Mouse (Mus musculus): ENCODE data around the gene Mrps27.

Mrps27 gene

DNA sequence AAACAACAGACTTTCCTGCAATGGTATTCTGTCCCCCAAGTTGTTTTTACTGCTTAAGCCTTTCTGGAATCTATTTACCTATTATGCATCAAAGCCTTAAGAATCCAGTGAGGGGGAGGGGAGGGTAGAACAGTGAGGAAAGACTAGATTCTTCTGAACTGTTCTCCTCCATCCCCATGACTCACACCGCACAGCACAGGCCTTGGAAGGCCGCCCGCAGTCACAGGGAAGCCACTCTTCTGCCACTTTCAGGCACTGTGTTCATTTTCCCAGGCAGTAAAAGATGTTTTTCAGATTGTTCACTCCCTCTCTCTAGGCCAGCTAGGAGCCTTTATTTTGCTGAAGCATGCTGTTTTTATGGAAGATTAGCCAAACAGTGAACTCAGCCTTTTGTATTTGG lies 46.8 kb downstream of the Mrps27 start:
- peak; percentile 77 for DNase-seq

DNA sequence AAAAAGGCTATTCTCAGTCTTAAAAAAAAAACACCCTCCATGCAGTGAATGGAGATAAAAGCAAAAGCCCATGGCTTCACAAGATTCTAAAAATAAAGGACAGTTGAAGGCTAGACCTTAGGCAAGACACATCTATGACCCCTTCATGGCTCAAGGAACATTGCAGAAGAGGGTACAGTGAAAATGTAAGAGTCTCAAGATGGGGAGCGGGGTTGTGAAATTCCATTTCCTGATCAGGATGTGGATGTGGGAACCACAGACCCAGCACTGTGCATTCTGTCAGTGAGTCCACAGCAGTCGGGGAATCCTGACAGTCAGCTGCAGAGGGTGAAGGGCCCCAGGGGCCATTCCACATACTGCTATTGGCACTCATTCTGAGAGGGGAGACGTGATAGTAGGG lies 48.5 kb downstream of the Mrps27 start:
- no peak for DNase-seq

DNA sequence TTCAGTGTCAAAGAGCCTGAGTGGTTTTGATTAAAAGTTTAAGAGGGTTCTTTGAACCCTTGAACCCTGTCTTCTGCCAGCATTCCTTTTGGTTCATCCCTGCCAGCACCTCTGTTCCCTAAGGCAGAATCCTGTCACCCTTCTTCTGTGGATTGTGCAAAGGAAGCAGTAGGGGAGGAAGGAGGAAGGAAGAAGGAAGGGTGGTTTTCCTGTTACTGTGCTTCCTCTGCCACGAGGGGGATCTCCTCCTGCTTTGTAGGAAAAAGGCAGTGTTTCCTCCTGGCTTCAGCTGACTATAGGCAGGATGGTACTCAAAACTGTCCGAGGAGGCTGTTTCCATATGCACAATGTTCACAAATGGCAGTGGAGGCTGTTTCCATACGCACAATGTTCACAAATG lies 50.1 kb downstream of the Mrps27 start:
- no peak for DNase-seq

DNA sequence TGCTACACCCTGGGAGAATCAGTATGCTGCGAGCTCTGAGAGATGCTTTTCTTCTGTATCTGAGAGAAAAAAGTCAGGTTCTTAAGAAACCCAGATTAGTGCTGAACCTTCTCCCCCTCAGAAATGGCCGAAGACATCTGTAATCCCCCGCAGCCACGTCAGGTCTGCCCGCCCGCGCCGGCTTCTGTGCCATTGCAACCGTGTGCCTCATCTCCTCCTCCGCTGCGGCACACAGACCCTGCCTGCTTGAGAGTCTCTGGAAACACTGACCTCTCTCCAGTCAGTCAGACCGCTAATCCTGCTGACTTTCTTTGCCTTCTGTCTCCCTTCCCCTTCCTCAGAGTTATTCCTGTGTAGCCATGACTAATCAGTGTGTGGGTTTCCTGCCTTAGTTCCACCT lies 50.9 kb downstream of the Mrps27 start:
- no peak for DNase-seq

DNA sequence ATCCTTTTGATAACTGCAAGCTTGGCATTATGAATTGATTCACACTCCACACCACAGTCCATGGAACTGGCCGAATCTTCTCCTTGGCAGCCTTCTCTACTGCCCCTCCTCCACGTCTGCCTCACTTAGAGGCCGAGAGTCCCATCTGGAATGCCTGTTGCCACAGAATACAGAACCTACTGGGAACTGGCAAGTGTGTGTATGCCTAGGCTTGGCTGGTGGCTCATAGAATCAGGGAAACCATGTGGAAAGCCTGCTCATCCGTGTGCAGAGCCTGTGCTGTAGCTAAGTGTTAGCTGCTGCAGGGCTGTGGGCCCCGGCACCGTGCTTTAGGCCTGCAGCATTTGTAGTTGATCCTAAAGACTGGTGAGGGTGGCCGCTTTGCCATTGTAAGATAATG lies 52.6 kb downstream of the Mrps27 start:
- peak; percentile 92 for DNase-seq

DNA sequence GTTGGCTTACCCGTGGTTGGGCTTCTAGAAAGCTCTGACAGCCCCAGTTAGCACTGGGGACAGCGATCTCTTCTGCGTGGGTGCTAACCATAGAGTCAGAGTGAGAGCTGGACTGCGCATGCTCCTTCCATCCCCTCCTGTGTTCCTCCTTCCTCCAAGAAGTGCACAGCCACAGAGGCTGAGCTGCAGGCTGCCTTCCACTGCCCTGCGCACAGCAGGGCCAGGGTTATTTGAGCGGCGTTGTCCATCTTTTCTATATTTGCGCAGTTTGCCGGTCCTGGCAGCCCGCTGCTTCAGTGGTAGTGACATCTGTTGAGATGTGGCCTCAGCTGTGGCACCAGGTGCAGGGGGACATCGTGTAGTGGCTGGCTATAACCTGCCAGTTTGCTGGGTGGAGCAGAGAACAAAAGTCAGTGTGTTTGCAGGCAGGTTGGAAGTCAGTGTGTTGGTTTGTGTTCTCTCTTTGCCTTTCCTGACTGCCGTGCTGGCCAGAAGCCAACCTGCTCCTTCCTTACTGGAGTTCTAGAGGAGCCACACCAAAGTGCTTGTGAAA lies 53.6 kb downstream of the Mrps27 start:
- DNase-seq = peak; percentile 62

DNA sequence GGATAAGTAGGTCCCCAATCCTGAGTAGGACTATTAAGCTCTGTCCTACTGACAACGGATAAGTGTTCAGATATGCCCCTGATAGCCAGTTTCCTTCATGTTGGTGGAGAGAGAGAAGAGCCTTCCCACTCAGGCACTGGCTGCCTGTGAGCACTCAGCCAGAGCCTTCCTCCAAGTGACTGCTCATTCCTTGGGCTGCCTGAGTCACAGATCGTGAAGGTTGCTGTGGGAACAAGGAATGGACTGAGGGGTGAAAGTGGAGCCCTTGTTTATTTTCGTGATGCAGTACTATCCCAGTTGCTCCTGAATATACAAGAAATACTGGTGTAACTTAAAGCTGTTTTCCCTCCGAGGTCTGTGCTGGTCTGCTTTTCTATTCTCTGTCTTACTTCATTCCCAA lies 54.8 kb downstream of the Mrps27 start:
- DNase-seq = no peak

DNA sequence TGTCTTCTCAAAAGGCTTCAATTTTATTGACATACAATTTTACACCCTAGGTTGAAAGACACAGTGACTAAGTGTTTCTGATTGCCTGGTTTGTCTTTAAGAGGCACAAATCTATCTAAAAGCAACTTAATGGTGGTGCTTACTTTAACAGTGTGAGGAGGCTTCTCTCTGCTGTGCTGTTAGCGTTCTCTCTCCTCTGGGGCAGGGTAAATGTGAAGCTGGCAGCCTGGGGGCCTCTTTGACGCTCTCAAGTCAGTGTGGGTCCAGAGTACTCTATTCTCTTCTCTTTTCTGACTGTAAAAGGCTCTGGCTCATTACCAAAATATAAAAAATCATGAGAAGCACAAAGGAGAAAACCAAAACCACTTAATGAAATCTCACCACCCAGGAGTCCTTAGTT lies 64.6 kb downstream of the Mrps27 start:
- no peak for DNase-seq

DNA sequence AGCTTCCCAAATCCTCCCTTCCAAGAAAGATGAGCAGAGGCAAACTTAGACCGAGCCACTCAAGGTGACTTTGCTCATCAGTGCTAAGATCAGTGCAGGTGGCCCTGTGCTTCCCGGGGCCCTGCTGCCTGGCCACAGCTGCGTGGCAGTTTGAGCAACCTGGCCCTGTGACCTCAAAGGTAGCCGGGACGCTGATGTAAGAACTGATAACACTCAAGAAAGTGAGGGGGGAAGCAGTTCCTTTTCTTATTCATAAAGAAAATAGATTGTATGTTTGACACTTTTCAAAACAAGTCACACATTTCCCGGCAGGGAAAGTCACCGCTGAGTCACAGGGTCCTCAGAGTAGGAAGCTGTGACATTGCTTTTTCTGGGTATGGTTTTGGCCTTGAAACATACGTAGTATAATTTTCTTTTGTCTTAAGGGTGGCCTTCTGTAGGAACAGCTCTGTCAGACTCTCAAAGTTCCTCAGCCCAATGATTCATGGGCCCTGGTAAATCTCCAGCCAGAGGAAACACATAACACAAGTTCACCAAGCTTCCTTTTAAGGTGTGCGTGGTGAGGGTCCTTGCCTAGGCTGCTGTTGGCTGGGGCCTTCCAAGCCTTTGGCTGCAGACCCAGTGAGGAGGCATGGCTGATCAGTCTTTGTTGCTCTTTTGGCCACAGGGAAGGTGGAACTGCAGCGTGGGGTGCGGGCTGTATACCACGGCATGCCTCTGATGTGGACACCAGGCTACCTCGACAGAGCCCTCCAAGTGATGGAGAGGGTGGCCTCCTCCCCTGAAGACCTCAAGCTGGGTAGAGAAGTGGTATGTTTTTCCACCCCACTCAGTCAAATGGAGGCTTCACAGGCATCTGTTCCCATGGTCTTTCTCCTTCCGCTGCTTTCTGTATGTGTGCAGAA lies 66.3 kb downstream of the Mrps27 start:
- no peak for DNase-seq

DNA sequence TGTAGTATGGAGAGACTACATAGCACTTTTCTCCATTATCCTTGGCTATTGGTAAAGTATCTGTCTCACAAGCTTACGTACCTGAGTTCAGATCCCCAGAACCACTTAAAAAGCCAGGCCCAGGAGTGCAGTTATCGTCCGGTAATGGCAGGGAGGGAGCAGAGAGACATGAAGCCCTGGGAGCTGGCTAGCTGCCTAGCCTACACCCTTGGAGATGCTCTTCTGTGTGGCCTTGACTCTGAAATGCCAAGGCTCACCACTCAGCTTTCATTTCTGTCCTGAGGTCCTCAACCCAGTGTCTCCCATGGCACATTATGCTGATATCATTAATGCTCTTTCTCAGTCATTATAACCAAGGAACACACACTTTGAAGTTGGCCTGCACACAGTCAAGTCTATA lies 67.2 kb downstream of the Mrps27 start:
- peak; percentile 55 for DNase-seq

DNA sequence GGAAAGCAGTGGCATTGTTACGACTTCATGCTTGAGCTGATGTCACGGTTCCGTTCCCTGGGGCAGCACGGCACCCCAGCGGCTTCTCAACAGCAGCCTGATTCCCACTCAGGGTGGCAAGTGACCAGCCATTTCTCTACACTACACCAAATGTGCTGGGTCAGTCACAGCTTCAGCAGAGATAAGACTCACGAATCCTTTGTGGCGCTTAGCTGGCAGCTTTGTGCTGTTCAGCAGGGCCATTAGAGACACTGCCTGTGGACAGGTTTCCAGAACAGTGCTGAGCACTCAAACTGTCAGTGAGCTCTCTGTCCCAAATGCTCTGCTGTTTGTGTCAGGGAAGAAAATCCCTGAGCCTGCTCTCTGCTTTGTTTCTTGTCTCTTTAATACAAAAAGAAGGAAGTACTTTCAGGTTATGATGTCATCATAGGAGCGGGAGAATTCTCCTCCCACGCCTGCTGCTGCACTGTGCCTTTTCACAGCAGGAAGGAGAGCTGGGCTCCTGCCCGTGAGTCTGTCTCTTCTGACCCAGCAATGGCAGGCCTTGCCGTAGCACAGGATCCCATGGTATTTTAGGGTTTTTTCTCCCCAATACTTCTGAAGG lies 68.0 kb downstream of the Mrps27 start:
- peak; percentile 81 for DNase-seq

DNA sequence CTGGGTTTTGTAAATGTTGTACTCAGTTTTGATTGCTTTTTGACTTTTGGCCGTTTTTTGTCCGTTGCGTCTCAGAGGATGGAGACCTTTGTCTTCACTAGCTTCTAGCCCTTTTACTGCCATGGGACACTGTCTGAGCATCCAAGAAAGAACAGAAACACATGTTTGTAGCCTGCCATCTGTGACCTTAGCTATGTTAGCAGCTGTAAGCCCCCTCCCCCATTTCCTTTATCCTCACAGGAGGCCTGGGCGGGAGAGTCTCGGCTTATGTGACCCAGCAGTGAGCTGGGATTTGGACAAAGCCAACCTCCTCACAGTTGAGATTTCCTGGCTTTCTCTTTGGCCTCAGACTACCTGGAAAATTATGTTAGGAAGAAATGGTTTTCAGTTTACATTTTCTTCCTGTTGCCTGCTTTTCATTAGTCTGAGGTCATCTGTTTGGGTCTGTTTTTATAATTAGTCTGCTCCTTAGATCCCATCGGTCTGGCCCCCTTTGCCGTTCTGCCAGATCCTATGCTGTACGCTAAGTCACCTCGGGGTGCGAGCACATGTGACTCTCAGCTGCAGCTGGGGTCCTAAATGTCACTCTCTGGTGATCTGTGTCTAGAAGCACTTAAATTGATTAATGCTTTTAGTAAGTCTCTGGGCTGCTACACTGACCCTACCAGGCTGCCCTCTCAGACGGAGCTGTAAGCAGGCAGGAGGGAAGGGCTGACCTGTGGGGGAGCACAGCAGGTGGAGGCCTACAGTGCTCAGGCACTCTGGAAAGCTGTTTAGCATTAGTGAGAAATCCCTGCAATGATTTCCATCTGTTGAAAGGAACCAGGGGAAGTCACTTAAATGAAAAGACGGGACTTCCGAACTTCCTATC lies 69.1 kb downstream of the Mrps27 start:
- DNase-seq = no peak

DNA sequence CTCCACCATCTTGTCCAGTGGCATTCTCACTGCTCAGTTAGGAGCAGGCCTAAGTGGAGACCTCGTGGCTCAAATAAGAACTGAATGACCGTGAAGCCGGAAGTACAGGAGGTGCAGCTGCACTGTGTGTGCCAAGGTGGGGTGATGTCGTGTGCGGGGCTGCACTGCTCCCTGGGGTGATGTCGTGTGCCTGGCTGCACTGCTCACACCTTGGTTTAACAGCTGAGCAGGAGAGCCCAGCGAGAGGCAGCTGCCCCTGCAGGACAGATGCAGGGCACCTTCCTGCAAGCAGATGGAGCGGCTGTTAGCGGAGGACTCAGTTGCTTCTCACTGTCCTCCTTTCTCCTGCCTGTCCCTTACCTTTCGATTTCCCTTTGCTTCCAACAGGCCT lies 69.8 kb downstream of the Mrps27 start:
- DNase-seq = no peak

DNA sequence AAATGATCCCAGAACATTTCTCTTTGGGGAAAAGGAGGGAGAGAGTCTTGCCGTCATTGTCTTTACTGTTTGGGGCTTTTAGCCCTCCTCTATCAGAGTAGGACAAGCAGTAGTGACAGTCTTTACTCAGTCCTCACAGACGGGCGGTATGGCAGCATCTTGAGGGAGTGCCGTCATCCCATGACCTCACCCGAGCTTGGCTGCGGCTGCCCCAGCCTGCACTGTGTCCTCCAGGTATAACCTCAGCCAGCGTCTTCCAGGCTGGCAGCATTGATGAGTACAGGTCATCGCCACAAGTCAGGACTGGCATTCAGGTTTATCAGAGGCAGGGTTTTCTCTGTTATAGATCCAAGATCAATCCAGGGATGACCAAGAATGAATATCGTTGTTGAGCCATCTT lies 72.0 kb downstream of the Mrps27 start:
- DNase-seq = no peak

DNA sequence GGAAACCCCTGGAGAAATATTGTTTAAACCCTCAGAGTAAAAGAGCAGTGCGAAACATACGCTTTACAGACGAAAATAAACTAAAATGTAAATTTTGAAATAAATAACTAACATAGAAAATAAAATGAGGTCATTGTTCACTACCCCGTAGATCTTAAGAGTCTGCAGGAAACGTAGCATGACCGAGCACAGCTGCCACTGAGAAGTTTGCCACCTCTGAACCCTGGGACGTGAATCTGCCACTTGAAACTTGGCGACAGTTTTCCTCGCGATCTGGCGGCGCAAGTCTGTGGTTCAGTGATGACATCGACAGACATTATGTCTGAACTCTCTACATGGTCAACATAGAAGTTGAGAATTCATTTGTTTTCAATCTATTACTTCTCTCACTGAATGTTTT lies 79.0 kb downstream of the Mrps27 start:
- DNase-seq = no peak

DNA sequence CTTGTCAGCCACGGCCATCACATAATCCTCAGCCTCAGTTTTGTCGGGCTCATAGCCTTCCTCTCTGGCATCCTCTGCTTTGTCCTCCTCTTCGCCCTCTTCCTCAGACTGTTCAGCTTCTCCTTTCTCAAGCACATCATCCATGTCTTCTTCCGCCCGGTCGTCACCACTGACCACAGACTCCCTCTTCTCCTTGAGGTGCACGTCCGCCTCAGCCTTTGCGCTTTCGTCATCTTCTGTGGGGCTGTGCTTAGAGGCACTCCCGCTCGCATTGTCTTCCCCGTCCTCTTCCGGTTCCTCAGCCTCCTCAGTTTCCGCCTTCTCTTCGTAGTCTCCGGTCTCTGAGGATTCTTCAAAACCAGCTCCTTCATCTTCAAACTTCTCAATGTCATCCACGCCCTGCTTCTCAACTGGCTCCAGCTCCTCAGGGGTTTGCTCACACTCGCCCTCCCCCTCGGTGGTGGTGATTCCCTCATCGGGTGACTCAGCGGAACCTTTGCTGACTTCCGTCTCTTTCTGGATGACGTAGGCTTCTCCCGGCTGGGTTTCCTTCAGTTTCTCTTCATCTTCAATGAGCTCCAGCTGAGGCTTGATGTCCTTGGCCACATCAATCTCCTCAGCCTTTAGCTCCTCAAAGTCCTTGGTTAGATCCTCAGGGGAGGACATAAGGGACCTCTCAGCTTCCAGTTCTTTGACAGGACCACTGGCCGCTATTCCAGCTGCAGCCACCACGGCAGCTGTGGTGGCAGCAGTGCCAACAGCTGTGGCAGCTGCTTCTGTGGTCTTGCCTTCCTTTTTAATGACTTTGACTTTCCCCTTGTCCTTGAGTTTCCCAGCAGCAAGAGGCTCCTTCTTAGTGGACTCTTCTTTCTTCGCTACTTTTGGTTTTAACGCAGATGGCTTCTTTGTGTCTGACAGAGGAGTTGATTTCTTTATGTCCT lies 88.8 kb downstream of the Mrps27 start:
- DNase-seq = no peak

DNA sequence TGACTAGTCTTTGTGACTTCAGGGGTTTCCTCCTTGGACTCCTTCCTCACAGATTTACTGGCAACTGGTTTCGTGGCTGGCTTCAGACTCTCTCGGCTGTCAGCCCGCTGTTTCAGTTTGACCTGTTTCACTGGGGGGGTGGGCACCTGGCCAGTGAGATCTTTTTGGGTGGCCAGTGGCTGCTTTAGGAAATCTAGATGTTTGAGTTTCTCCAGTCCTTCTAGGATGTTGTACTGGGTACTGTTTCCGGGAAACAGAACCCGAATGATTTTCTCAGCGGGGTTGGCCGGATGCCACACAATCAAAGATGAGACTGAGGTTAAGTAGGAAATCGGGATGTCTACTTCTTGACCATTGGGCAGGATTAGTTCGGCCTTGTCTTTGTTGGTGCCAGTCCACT lies 89.9 kb downstream of the Mrps27 start:
- peak; percentile 55 for DNase-seq

DNA sequence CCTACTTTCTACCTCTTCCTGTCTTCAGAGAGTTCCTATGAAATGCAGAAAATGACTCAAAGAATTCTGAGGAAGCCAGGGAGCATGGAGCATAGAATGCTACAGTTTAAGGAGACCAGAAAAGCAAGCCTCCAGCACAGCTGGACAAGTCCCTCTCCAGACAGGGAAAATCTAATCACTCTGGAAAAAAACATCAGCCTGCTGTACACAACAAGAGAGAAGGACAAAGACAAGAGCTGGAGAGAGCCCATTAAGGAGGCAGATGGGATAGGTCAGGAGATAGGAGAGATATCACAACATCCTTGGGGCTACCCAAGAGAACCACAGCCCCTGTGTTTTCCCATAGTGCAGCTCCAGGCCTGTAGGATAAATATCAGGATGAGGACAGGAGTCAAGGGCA lies 92.5 kb downstream of the Mrps27 start:
- no peak for DNase-seq

DNA sequence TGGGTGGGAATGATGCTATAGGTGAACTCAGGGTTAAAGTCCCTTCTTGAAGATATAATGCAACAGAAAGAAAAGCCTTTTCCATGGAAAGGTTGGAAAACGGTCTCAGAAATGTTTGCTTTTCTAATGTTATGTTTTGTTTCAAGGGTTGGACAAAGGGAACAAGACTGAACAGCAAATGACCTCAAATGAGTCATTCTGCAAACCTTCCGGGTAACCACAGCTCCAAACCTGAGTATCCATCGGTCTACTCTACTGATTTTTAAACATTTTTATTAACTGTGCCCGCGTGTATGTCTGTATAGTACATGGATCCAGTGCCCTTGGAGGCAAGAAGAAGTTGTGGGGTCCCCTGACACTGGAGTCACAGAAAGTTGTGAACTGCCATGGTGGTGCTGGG lies 94.8 kb downstream of the Mrps27 start:
- DNase-seq = no peak

DNA sequence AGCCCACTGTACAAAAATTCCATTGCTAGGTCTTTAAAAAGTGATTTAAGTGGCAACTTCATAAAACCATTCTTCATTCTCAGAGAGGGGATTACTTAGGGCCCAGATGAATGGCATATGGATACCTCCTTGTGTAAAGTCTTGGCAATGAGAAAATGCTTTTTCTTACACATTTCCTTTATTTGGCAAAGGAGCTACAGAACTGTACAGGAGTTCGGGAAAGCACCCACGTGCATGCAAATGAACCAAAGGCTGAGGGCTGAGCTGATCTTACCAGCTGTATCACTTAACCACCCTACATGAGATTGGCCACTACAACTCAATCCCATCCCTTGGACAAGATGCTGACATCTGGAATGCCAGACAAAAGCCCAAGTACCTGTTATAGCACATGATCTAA lies 95.6 kb downstream of the Mrps27 start:
- DNase-seq = no peak

DNA sequence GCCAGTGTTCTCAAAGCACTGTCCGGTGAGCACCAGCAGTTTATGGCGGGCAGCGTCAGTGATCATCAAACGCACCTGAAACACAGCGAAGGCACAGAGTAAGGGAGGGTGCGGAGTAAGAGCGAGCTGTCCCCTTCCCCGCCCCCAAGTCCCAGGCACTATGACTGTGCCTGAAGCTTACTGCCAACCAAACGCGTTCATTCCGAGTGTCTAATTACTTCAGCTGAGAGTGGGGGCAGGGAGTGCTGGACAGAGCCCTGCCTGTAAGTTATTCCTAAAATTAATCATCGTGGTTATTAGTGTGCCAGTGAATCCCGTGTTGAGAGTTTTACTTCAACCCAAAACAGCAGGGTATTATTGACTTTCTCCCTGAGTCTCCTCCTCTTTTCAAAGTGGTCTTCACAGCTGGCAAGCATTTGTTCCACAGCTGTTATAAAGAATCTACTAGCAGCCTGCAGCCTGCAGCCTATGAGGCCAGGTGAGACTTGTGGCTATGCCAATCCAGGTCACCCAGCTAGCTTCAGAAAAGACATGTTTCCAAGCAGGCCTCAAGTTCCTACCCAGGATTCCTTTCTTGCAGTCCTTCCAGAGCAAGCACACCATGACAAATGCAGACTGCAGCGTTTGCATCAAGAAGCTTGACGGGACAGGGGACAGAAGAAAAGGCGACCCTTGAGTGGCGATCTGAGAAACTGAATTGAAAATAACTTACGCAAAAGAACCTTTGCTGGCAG lies 97.3 kb downstream of the Mrps27 start:
- no peak for DNase-seq
